ENCODE assay signal across 8 mouse cellular contexts in genomic region chr10:94943846-94944690, GRCm38 (mm10). TPM values are rescaled to one million over a fixed set of nuclear protein-coding genes. Genes with fewer than 3 reads are reported as not detected.
A peak's percentile ranks its signal among the peaks of the same experiment; 100 is the strongest.
DNase-seq lines count a peak whose midpoint lies in the region; ATAC-seq and TF ChIP-seq lines count a peak whose summit lies in the region.

No protein-coding gene starts in this region.

- TF ChIP-seq CTCF in cortical plate, adult 2 months (IDR thresholded peaks at IDR 0.05; ENCODE audit: extremely low read depth, insufficient read depth, low read length), result no peak

- H3K4me3 ChIP-seq in cortical plate, adult 2 months (ENCODE audit: insufficient read depth, low read length), result peak overlapping the region; percentile 95
- H3K4me3 ChIP-seq in intestine, embryonic 14.5 days (ENCODE audit: low read depth, low read length), result peak overlapping the region; percentile 70
- peak overlapping the region; percentile 75 for H3K4me3 ChIP-seq in limb, embryonic 15.5 days
- peak overlapping the region; percentile 75 for H3K4me3 ChIP-seq in midbrain, embryonic 16.5 days (ENCODE audit: low read depth, low read length)

- peak overlapping the region; percentile 81 for H3K27ac ChIP-seq in cortical plate, adult 2 months (ENCODE audit: insufficient read depth, low read length)
- H3K27ac ChIP-seq in intestine, embryonic 14.5 days (ENCODE audit: low read depth), result no peak overlapping the region
- H3K27ac ChIP-seq in limb, embryonic 15.5 days, result no peak overlapping the region
- H3K27ac ChIP-seq in midbrain, embryonic 16.5 days (ENCODE audit: low read length), result peak overlapping the region; percentile 97

- under 1% methylated on average over 100 of the region's 110 CpGs for WGBS in intestine, embryonic 14.5 days
- under 1% methylated on average over 96 of the region's 110 CpGs for WGBS in limb, embryonic 15.5 days
- WGBS in midbrain, embryonic 16.5 days, result 0% methylated on average over 91 of the region's 110 CpGs

- H3K4me1 ChIP-seq in cortical plate, adult 2 months (ENCODE audit: control insufficient read depth, insufficient read depth, low read length), result peaks cover 2% of the 10 kb centered on the region; the same call in 1 of the 2 replicates
- peaks cover 15% of the 10 kb centered on the region; the same call in 1 of the 2 replicates for H3K4me1 ChIP-seq in intestine, embryonic 14.5 days (replicated peaks; ENCODE audit: control insufficient read depth, insufficient read depth, low read length)
- peaks cover 31% of the 10 kb centered on the region for H3K4me1 ChIP-seq in limb, embryonic 15.5 days
- peaks cover 33% of the 10 kb centered on the region for H3K4me1 ChIP-seq in midbrain, embryonic 16.5 days (ENCODE audit: control insufficient read depth, insufficient read depth, low read length)

- peak overlapping the region; percentile 86 for H3K4me2 ChIP-seq in intestine, embryonic 14.5 days (ENCODE audit: low read length)
- H3K4me2 ChIP-seq in limb, embryonic 15.5 days, result peak overlapping the region; percentile 98
- H3K4me2 ChIP-seq in midbrain, embryonic 16.5 days (ENCODE audit: low read length), result peak overlapping the region; percentile 83

- TF ChIP-seq POLR2A in cortical plate, adult 2 months (IDR thresholded peaks at IDR 0.05; ENCODE audit: extremely low read depth, insufficient read depth, low read length), result no peak

- H3K9me3 ChIP-seq in intestine, embryonic 14.5 days (ENCODE audit: control insufficient read depth, low read length), result no peaks in the 10 kb centered on the region
- no peaks in the 10 kb centered on the region for H3K9me3 ChIP-seq in limb, embryonic 15.5 days
- H3K9me3 ChIP-seq in midbrain, embryonic 16.5 days (replicated peaks; ENCODE audit: control insufficient read depth, low read length, poor library complexity, severe bottlenecking), result no peaks in the 10 kb centered on the region

- peak overlapping the region; percentile 56 for H3K9ac ChIP-seq in intestine, embryonic 14.5 days (ENCODE audit: low read length)
- H3K9ac ChIP-seq in limb, embryonic 15.5 days, result peak overlapping the region; percentile 61
- peak overlapping the region; percentile 95 for H3K9ac ChIP-seq in midbrain, embryonic 16.5 days (ENCODE audit: low read depth, low read length)

- no peaks in the 10 kb centered on the region for H3K36me3 ChIP-seq in intestine, embryonic 14.5 days (ENCODE audit: control insufficient read depth, insufficient read depth, low read length)
- H3K36me3 ChIP-seq in limb, embryonic 15.5 days, result no peaks in the 10 kb centered on the region
- no peaks in the 10 kb centered on the region for H3K36me3 ChIP-seq in midbrain, embryonic 16.5 days (ENCODE audit: control insufficient read depth, insufficient read depth, low read length)

- DNase-seq in cerebellum, adult 8-10 months, result no peak
- DNase-seq in gastrocnemius, postnatal 25 days, result peak; percentile 29
- peak; percentile 78 for DNase-seq in intestine, embryonic 14.5 days (ENCODE audit: low spot score)
- peak; percentile 60 to 75 for DNase-seq in spleen, postnatal 14 days (ENCODE audit: low spot score in 2 of 2)

- ATAC-seq in cerebellum, adult (ENCODE audit: insufficient number of reproducible peaks, low FRiP score, low TSS enrichment), result peak; percentile 14; the same call in 1 of the 2 replicates
- ATAC-seq in intestine, embryonic 14.5 days (replicated peaks; ENCODE audit: low FRiP score, low TSS enrichment, low read depth), result peak; percentile 30
- peak; percentile 46; the same call in 1 of the 2 replicates for ATAC-seq in limb, embryonic 15.5 days (ENCODE audit: insufficient number of reproducible peaks, low FRiP score, low TSS enrichment, low read depth)
- peak; percentile 50 for ATAC-seq in midbrain, embryonic 16.5 days

- peaks cover 54% of the 10 kb centered on the region for H3K27me3 ChIP-seq in intestine, embryonic 14.5 days (replicated peaks; ENCODE audit: control insufficient read depth, insufficient read depth, low read length)
- H3K27me3 ChIP-seq in limb, embryonic 15.5 days, result peaks cover 59% of the 10 kb centered on the region
- H3K27me3 ChIP-seq in midbrain, embryonic 16.5 days (ENCODE audit: control insufficient read depth, insufficient read depth, low read depth, low read length), result no peaks in the 10 kb centered on the region

RNA-seq across cellular contexts. Expression of gene Plxnc1, which starts 0.6 kb away (rescaled TPM):
- polyA plus RNA-seq in cortical plate, adult 2 months (2012; rRNA removed), result 13.6 and 14.0 TPM in 2 replicates
- total RNA-seq in gastrocnemius, postnatal 25 days (2021), result under 1 TPM; 0.61 to 0.75 TPM
- polyA plus RNA-seq in intestine, embryonic 14.5 days (2014; fragmentation: Nextera tagmentation; extraction: Ambion mirVana), result 1.2 and 1.6 TPM in 2 replicates
- polyA plus RNA-seq in limb, embryonic 15.5 days (2015; fragmentation: Nextera tagmentation; extraction: Ambion mirVana), result 1.8 TPM in 2 replicates
- polyA plus RNA-seq in midbrain, embryonic 16.5 days (2015; fragmentation: Nextera tagmentation; extraction: Ambion mirVana), result 14.6 and 15.4 TPM in 2 replicates

Comparison
In these comparisons a context has a peak if more than half of its experiments do, and no peak if none do; other contexts are left out.
1. H3K27ac ChIP-seq: peak in cortical plate, adult 2 months (single experiment) and midbrain, embryonic 16.5 days (single experiment); none in intestine, embryonic 14.5 days (single experiment) and limb, embryonic 15.5 days (single experiment).
2. Peak in every context shown above with its lines, with median percentiles within 50 percentile points of each other: ATAC-seq, H3K4me3 ChIP-seq, H3K4me2 ChIP-seq and H3K9ac ChIP-seq.